Mouse (Mus musculus) lung, embryonic 16.5 days (tissue): ENCODE measurements at regions not wholly inside any gene's neighbourhood (a gene's known extent, or its start where the extent isn't known, plus 50 kb on each side); places are given as distances from the start of the nearest gene placed in this dataset.

Experiments
- ATAC-seq: fragments of 200-750 bp; cut with Nextera tagmentation; 2 replicates; pipeline ENCODE4 v1.8.0; 2017; ENCODE audit warnings: low read depth, mild to moderate bottlenecking, moderate library complexity
- H3K27ac ChIP-seq: fragments of 300-500 bp; sonication (generic); 2 replicates; pipeline ENCODE4 v1.5.1; 2014; ENCODE audit warnings: mild to moderate bottlenecking, control low read depth, low read length
- H3K27me3 ChIP-seq: fragments of 300-500 bp; sonication (generic); 2 replicates; pipeline ENCODE4 v1.6.1; 2014; ENCODE audit warnings: low read depth, low read length, mixed read lengths; ENCODE audit not compliant: control insufficient read depth, insufficient read depth
- H3K36me3 ChIP-seq: fragments of 300-500 bp; sonication (generic); 2 replicates; pipeline ENCODE4 v1.6.1; 2014; ENCODE audit warnings: low read length; ENCODE audit not compliant: control insufficient read depth, insufficient read depth
- H3K4me1 ChIP-seq: fragments of 300-500 bp; sonication (generic); replicated peaks from 2 replicates; pipeline ENCODE4 v1.6.1; 2014; ENCODE audit warnings: low read length, mixed read lengths; ENCODE audit not compliant: control insufficient read depth, insufficient read depth
- H3K4me2 ChIP-seq: fragments of 300-500 bp; sonication (generic); 2 replicates; pipeline ENCODE4 v1.6.1; 2014; ENCODE audit warnings: low read depth, low read length, control low read depth
- H3K4me3 ChIP-seq: fragments of 300-500 bp; sonication (generic); 2 replicates; pipeline ENCODE4 v1.5.1; 2014; ENCODE audit warnings: mild to moderate bottlenecking, low read length, control low read depth
- H3K9ac ChIP-seq: fragments of 300-500 bp; sonication (generic); 2 replicates; pipeline ENCODE4 v1.6.1; 2014; ENCODE audit warnings: low read length, control low read depth
- H3K9me3 ChIP-seq: fragments of 300-500 bp; sonication (generic); 2 replicates; pipeline ENCODE4 v1.6.1; 2016; ENCODE audit warnings: low read length; ENCODE audit not compliant: control insufficient read depth
- WGBS: fragments of 180-500 bp; shearing (Covaris S2); extraction: QIAGEN DNeasy Blood & Tissue Kit; methylation state at CpG from one replicate; pipeline ENCODE4 v1.1.7; 2014; 5-methylcytosine and 5-hydroxymethylcytosine counted together

- H3K4me3 ChIP-seq, result no peak overlapping the region
- ATAC-seq, result no peak
- no peaks in the 10 kb centered on the region for H3K27me3 ChIP-seq
- H3K9ac ChIP-seq, result no peak overlapping the region
- 58% methylated on average over 6 of the region's 6 CpGs for WGBS
- H3K4me1 ChIP-seq, result no peaks in the 10 kb centered on the region
- H3K9me3 ChIP-seq, result no peaks in the 10 kb centered on the region
- no peak overlapping the region for H3K4me2 ChIP-seq
- H3K27ac ChIP-seq, result no peak overlapping the region
- H3K36me3 ChIP-seq, result no peaks in the 10 kb centered on the region
Measured at GRCm38 (mm10) chr10:26520879-26521278, 145.1 kb upstream of the L3mbtl3 start.

DNA sequence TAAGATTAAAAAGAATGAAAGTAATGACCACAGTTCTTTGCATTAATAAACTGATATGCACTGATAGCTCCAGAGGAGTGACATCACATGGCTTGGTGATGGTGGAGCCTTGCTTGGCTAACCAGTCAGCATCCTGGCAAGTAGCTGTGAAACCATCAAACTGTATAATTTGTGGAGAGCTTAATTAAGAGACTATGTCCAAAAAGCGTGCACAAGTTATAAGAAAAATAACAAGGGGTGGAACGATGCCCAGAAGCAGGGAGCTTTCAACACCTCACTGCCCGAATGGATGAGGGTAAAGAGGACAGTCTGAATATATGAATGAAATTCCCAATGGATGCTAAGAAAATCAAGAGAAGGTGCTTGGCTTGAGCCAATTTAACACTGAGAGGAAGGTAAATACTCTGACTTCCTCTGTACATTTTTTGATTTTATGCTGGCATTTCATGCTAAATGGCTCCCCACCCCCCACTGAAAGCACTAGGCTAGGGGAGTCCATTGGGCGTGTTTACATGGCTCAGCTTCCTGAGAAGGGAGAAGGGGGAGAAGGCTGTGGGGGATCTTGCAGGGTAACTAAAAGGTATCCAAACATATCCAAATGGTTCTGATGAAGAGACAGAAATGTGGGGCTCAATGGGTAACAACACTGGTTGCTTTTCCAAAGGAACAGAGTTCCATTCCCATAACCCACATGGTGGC is 150.2 kb upstream of the L3mbtl3 start:
- Histone ChIP-seq H3K36me3 (no peaks in the 10 kb centered on the region), H3K4me1 (no peaks in the 10 kb centered on the region), H3K27me3 (no peaks in the 10 kb centered on the region), H3K27ac (no peak overlapping the region), H3K4me2 (no peak overlapping the region), H3K9ac (no peak overlapping the region), H3K4me3 (no peak overlapping the region), H3K9me3 (no peaks in the 10 kb centered on the region)
- 57% methylated on average over 4 of the region's 4 CpGs for WGBS
- no peak for ATAC-seq

GRCm38 (mm10) chr10:26540189-26540588 is 164.4 kb upstream of the L3mbtl3 start:
- no peaks in the 10 kb centered on the region for H3K27me3 ChIP-seq
- H3K36me3 ChIP-seq, result no peaks in the 10 kb centered on the region
- H3K4me1 ChIP-seq, result no peaks in the 10 kb centered on the region
- no peak overlapping the region for H3K4me2 ChIP-seq
- H3K9ac ChIP-seq, result no peak overlapping the region
- no peak overlapping the region for H3K4me3 ChIP-seq
- H3K9me3 ChIP-seq, result no peaks in the 10 kb centered on the region
- H3K27ac ChIP-seq, result no peak overlapping the region
- ATAC-seq, result no peak

DNA sequence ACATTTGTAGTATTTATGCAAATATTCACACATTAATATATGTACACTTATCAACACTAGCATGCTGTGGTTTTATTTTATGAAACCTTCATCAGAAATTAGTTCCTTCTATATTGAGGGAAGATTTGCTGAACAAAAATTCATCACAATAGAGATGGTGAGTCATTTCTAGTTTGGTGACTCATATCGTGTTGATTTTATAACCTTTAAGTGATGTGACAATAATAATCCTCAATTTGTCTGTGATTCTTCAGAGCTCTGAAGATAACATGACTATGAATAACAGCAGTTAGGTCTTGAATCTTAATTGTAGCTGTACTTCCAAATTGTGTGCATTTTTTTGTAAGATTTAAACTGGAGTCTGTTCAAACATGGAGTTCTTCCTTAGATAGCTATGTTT is 168.3 kb upstream of the L3mbtl3 start:
- Histone ChIP-seq H3K9me3 (no peaks in the 10 kb centered on the region), H3K4me2 (no peak overlapping the region), H3K27ac (no peak overlapping the region), H3K4me1 (no peaks in the 10 kb centered on the region), H3K36me3 (no peaks in the 10 kb centered on the region), H3K4me3 (no peak overlapping the region), H3K9ac (no peak overlapping the region), H3K27me3 (no peaks in the 10 kb centered on the region)
- no peak for ATAC-seq
- WGBS, result 80% methylated on average over 1 of the region's 1 CpGs

DNA sequence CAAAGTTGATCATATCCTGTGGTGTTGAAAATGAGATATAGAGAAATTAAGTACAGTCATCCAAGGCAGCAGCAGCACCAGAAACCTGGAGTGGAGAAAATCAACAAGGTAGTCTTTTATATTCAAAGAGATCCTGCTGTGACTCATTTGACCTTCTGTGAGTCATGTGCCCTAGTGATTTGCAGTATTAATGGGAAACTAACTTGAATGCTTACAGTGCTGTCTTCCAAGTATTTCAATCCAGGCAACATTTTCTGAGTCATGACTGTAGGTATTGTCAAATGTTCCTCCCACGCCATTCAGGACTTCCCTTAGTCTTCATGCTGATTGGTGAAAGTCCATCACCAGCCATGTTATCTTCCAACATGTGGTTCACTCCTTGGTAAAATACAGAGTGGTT is 169.0 kb upstream of the L3mbtl3 start:
- no peak overlapping the region for H3K27ac ChIP-seq
- no peak overlapping the region for H3K9ac ChIP-seq
- H3K4me1 ChIP-seq, result no peaks in the 10 kb centered on the region
- H3K9me3 ChIP-seq, result no peaks in the 10 kb centered on the region
- ATAC-seq, result no peak
- no peaks in the 10 kb centered on the region for H3K36me3 ChIP-seq
- no peak overlapping the region for H3K4me2 ChIP-seq
- WGBS, result 70% methylated on average over 1 of the region's 1 CpGs
- no peak overlapping the region for H3K4me3 ChIP-seq
- H3K27me3 ChIP-seq, result no peaks in the 10 kb centered on the region

DNA sequence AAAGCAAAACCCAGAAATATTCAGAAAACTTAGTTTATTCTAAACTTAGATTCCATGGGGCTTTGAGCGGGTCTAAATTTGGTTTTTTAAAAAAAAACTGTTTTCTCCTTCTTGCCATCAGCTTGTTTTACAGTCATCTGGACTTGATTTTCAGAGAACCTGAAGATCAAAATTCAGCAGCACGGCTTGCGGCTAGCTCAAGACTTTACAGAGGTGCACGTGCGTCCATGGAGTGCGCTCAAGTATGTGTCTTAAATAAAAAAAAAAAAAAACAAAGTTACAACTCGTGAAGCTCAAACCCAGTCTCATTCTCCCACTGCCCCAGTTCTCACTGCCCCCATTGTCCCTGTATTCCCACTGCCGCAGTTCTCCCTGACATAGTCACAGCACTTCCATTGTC is 180.5 kb upstream of the L3mbtl3 start:
- Histone ChIP-seq H3K36me3 (no peaks in the 10 kb centered on the region), H3K4me2 (no peak overlapping the region), H3K4me3 (no peak overlapping the region), H3K27me3 (no peaks in the 10 kb centered on the region), H3K27ac (no peak overlapping the region), H3K9me3 (no peaks in the 10 kb centered on the region), H3K4me1 (no peaks in the 10 kb centered on the region), H3K9ac (no peak overlapping the region)
- WGBS, result 75% methylated on average over 8 of the region's 8 CpGs
- no peak for ATAC-seq

DNA sequence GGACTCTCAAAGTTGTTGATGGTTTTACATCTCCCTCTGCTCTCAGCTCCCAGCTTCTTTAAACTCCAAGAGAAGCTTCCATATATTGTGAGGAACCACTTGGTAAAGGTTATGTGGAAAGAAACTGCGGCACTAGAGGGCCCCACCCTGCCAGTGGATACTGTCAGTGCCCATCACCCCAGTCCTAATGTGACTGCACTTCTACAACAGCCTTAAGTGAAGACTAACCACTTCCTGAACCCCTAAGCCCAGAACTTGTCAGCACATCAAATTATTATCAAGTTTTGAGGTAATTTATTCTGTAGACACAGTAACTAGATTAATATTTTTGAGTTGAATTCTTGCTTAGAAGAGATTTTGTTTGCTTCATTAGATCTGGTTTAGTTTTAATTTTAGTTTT is 182.3 kb upstream of the L3mbtl3 start:
- ATAC-seq, result no peak
- Histone ChIP-seq H3K4me1 (no peaks in the 10 kb centered on the region), H3K36me3 (no peaks in the 10 kb centered on the region), H3K27me3 (no peaks in the 10 kb centered on the region), H3K9ac (no peak overlapping the region), H3K4me2 (no peak overlapping the region), H3K4me3 (no peak overlapping the region), H3K9me3 (no peaks in the 10 kb centered on the region), H3K27ac (no peak overlapping the region)
- WGBS, result 44% methylated on average over 1 of the region's 1 CpGs

DNA sequence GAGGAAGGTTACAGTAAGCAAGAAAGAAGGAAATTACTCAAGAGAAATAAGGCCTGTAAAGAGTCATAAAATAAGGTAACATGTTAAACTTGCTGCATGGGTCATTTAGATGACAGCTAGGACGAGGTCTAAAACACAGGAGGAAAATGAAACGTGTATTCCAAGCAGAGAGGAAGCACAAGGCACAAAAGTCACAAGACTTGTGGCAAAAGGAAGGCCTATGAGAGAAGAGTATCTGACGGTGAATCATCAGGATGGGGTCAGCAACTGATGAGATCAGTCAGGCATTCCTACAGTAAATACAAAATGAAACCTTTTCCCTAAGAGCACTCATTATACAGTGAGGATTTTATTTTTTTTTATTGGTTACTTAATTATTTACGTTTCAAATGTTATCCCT is 183.6 kb upstream of the L3mbtl3 start:
- Histone ChIP-seq H3K36me3 (no peaks in the 10 kb centered on the region), H3K4me3 (no peak overlapping the region), H3K4me2 (no peak overlapping the region), H3K27me3 (no peaks in the 10 kb centered on the region), H3K9ac (no peak overlapping the region), H3K4me1 (no peaks in the 10 kb centered on the region), H3K27ac (no peak overlapping the region), H3K9me3 (no peaks in the 10 kb centered on the region)
- no peak for ATAC-seq
- WGBS, result 73% methylated on average over 4 of the region's 4 CpGs

- Histone ChIP-seq H3K27ac (no peak overlapping the region), H3K9me3 (no peaks in the 10 kb centered on the region), H3K9ac (no peak overlapping the region), H3K4me2 (no peak overlapping the region), H3K36me3 (no peaks in the 10 kb centered on the region), H3K4me3 (no peak overlapping the region), H3K4me1 (no peaks in the 10 kb centered on the region), H3K27me3 (no peaks in the 10 kb centered on the region)
- ATAC-seq, result no peak
- 54% methylated on average over 4 of the region's 4 CpGs for WGBS
Measured at GRCm38 (mm10) chr10:26560456-26560855, 184.7 kb upstream of the L3mbtl3 start.

GRCm38 (mm10) chr10:26564462-26564861 is 188.7 kb upstream of the L3mbtl3 start:
- ATAC-seq, result peak; percentile 65
- Histone ChIP-seq H3K27me3 (no peaks in the 10 kb centered on the region), H3K27ac (no peak overlapping the region), H3K4me3 (peak overlapping the region; percentile 4; the same call in 1 of the 2 replicates), H3K9ac (no peak overlapping the region), H3K9me3 (no peaks in the 10 kb centered on the region), H3K4me2 (peak overlapping the region; percentile 43), H3K36me3 (no peaks in the 10 kb centered on the region), H3K4me1 (no peaks in the 10 kb centered on the region)
- 41% methylated on average over 11 of the region's 11 CpGs for WGBS
